Mouse (Mus musculus): ENCODE data around the gene Plcg2. TPM values are rescaled to one million over a fixed set of nuclear protein-coding genes. Genes with fewer than 3 reads are reported as not detected.

Gene Plcg2
- 0.83 and 0.99 TPM in 2 replicates for polyA plus RNA-seq (2015; fragmentation: Nextera tagmentation; extraction: Ambion mirVana)

GRCm38 (mm10) chr8:117498179-117498914 is at the start of gene Plcg2:
TSS of gene Plcg2 (plus strand) at chr8:117498291.

GRCm38 (mm10) chr8:117673430-117673830 is 175.3 kb downstream of the Plcg2 start, which contains the start of gene Sdr42e1:
TSS of gene Sdr42e1 (minus strand) at chr8:117673689.

Small RNA genes within 50 kb of the gene (microRNA-seq; reads per million reads assigned to microRNA genes)
- gene Gm27361 (0 reads per million in 2 experiments), gene Mir7077 (0 to 0.10 reads per million in 2 experiments), gene Mir7078 (0 reads per million in 2 experiments)

Other genes starting within 250 kb of the Plcg2 start
- 13.9 and 15.1 TPM in 2 replicates for gene Cmip, start 241.2 kb upstream of the Plcg2 start, polyA plus RNA-seq (2015; fragmentation: Nextera tagmentation; extraction: Ambion mirVana)
- gene Sdr42e1, start 175.4 kb downstream of the Plcg2 start, polyA plus RNA-seq (2015; fragmentation: Nextera tagmentation; extraction: Ambion mirVana), result 0.76 and 2.6 TPM in 2 replicates
- gene Hsd17b2, start 203.6 kb downstream of the Plcg2 start, polyA plus RNA-seq (2015; fragmentation: Nextera tagmentation; extraction: Ambion mirVana), result 0.32 and 0.84 TPM in 2 replicates

Data from skeletal muscle tissue, postnatal 0 days (tissue).